Mouse (Mus musculus) hindbrain, embryonic 11.5 days (tissue): ENCODE data around the gene Nav1. TPM values are rescaled to one million over a fixed set of nuclear protein-coding genes. Genes with fewer than 3 reads are reported as not detected.

ENCODE experiments used
- ATAC-seq: fragments of 200-750 bp; cut with Nextera tagmentation; 2 replicates; pipeline ENCODE4 v1.8.0; 2017; ENCODE audit warnings: mild to moderate bottlenecking, moderate TSS enrichment, moderate library complexity; ENCODE audit not compliant: low FRiP score
- DNase-seq: peaks from one replicate; pipeline ENCODE4 v3.0.0-alpha.2; 2015; ENCODE audit warnings: low spot score
- H3K27ac ChIP-seq: fragments of 300-500 bp; sonication (generic); 2 replicates; pipeline ENCODE4 v1.5.1; 2014; ENCODE audit warnings: mild to moderate bottlenecking, low read depth, low read length
- H3K27me3 ChIP-seq: fragments of 300-500 bp; sonication (generic); 2 replicates; pipeline ENCODE4 v1.6.1; 2014; ENCODE audit warnings: mild to moderate bottlenecking, low read length, moderate library complexity, mixed read lengths; ENCODE audit not compliant: control insufficient read depth, insufficient read depth
- H3K36me3 ChIP-seq: fragments of 300-500 bp; sonication (generic); 2 replicates; pipeline ENCODE4 v1.6.1; 2014; ENCODE audit warnings: mild to moderate bottlenecking, low read length, moderate library complexity, mixed read lengths; ENCODE audit not compliant: control insufficient read depth, insufficient read depth
- H3K4me1 ChIP-seq: fragments of 300-500 bp; sonication (generic); replicated peaks from 2 replicates; pipeline ENCODE4 v1.6.1; 2014; ENCODE audit warnings: low read length, mixed read lengths; ENCODE audit not compliant: control insufficient read depth, insufficient read depth
- H3K4me2 ChIP-seq: fragments of 300-500 bp; sonication (generic); replicated peaks from 2 replicates; pipeline ENCODE4 v1.6.1; 2014; ENCODE audit warnings: mild to moderate bottlenecking, low read depth, low read length
- H3K4me3 ChIP-seq: fragments of 300-500 bp; sonication (generic); 2 replicates; pipeline ENCODE4 v1.5.1; 2014; ENCODE audit warnings: low read depth, low read length
- H3K9ac ChIP-seq: fragments of 300-500 bp; sonication (generic); 2 replicates; pipeline ENCODE4 v1.6.1; 2014; ENCODE audit warnings: low read depth, low read length
- H3K9me3 ChIP-seq: fragments of 300-500 bp; sonication (generic); 2 replicates; pipeline ENCODE4 v1.6.1; 2016; ENCODE audit warnings: low read length; ENCODE audit not compliant: control insufficient read depth
- WGBS: fragments of 180-500 bp; shearing (Covaris S2); extraction: QIAGEN DNeasy Blood & Tissue Kit; methylation state at CpG from one replicate; pipeline ENCODE4 v1.1.7; 2014; 5-methylcytosine and 5-hydroxymethylcytosine counted together
- polyA plus RNA-seq: library from polyadenylated mRNA; unstranded; fragments of >200 nt; fragmentation: Nextera tagmentation; extraction: Ambion mirVana; gene quantifications from 2 replicates; pipeline ENCODE4 v1.2.1, GENCODE M21; 2014

The Nav1 gene
- polyA plus RNA-seq, 1 experiment from 2014 or later: 21.0 TPM

DNA sequence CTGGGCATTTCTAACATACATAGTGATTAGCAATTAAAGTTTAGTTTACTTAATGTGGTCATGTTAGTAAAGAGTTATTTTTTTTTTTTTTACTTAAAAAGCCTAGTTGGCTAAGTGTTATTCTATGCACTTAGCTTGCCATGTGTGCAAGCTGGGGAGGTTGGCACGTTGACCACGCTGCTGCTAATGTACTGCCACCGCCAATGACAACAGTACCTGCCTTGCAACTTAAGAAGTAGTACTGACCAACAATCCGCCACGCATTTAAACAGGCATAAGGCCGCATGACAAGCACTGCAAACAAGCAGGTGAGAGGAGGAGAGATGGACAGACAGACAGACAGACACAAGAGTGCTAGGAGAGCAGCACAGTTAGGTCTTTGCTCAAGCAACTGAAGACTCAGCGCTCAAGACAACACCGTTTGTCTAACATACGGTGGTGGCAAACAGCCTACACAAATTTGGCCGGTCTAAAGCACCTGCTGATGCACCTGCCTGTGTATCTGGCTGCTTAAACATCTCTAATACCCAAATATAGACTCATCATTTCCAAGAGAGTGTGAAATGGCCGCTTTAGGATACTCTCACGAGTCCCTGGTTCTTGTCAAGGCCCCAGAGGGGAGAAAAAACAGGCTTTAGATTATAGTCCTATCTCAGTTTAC is 610 bp downstream of the Nav1 start:
- no peaks in the 10 kb centered on the region for H3K9me3 ChIP-seq
- no peaks in the 10 kb centered on the region for H3K36me3 ChIP-seq
- no peak overlapping the region for H3K9ac ChIP-seq
- 89% methylated on average over 12 of the region's 12 CpGs for WGBS
- H3K27ac ChIP-seq: no peak overlapping the region
- ATAC-seq: no peak
- H3K4me3 ChIP-seq: no peak overlapping the region
- no peaks in the 10 kb centered on the region for H3K27me3 ChIP-seq
- no peak overlapping the region for H3K4me2 ChIP-seq
- H3K4me1 ChIP-seq: peaks cover 8% of the 10 kb centered on the region
- DNase-seq: no peak

DNA sequence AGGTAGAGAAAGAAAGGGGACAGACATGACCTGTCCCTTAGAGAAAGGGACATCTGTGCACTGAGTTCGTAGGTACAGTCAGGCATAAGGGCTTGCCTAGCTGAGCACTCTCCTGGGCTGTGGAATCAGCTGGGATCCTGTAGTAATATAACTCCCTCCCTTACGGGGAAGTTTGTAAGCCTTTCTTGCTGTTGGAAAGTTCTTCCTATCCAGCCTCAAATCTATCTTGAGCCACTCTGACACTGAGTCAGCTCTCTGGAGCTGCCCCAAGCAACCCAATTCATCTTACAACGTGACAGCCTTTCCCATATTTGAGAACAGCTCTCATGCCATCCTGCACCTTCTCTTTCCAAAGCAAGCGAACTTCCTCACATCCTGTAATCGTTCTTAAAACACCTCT is 1.6 kb downstream of the Nav1 start:
- H3K27me3 ChIP-seq: no peaks in the 10 kb centered on the region
- no peak overlapping the region for H3K9ac ChIP-seq
- H3K4me1 ChIP-seq: peaks cover 8% of the 10 kb centered on the region
- H3K4me3 ChIP-seq: no peak overlapping the region
- no peaks in the 10 kb centered on the region for H3K9me3 ChIP-seq
- no peak overlapping the region for H3K27ac ChIP-seq
- no peaks in the 10 kb centered on the region for H3K36me3 ChIP-seq
- H3K4me2 ChIP-seq: no peak overlapping the region
- no peak for DNase-seq
- 78% methylated on average over 5 of the region's 5 CpGs for WGBS
- no peak for ATAC-seq

DNA sequence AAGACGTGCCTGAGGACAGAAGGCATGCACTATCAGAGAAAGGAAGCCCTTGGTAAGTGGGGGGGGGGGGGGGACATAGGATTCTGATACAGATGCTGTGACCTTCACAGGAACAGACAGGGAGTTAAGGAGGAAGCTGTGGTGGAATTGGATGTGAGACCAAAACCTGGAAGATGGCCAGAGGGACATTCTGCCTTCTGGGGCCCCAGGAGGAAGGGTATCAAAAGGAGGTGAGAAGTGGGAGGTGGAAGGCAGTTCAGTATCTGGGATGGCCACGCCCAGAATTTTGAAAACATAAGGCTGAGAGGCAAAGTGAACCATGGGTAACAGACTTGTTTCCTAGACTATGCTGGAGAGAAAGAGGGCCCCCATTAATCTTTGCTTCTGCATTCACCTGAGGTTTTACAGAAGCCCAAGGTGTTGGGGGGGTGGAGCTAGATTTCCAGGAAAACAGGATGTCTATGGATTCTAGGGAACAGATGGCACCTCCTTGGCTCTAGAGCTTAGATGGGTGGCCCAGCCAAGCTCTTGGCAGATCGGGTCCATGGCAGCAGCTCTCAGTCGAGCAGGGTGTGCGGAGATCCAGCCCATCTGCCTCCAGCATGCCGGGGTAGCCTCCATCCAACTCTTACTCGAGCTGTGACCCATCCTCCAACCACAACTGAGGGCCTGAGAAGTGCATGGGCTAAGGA is 2.6 kb downstream of the Nav1 start:
- H3K4me3 ChIP-seq: no peak overlapping the region
- no peak overlapping the region for H3K9ac ChIP-seq
- H3K9me3 ChIP-seq: no peaks in the 10 kb centered on the region
- WGBS: 82% methylated on average over 7 of the region's 7 CpGs
- no peak overlapping the region for H3K4me2 ChIP-seq
- no peak overlapping the region for H3K27ac ChIP-seq
- DNase-seq (no peak), ATAC-seq (no peak)
- peaks cover 10% of the 10 kb centered on the region for H3K4me1 ChIP-seq
- no peaks in the 10 kb centered on the region for H3K27me3 ChIP-seq
- H3K36me3 ChIP-seq: no peaks in the 10 kb centered on the region

DNA sequence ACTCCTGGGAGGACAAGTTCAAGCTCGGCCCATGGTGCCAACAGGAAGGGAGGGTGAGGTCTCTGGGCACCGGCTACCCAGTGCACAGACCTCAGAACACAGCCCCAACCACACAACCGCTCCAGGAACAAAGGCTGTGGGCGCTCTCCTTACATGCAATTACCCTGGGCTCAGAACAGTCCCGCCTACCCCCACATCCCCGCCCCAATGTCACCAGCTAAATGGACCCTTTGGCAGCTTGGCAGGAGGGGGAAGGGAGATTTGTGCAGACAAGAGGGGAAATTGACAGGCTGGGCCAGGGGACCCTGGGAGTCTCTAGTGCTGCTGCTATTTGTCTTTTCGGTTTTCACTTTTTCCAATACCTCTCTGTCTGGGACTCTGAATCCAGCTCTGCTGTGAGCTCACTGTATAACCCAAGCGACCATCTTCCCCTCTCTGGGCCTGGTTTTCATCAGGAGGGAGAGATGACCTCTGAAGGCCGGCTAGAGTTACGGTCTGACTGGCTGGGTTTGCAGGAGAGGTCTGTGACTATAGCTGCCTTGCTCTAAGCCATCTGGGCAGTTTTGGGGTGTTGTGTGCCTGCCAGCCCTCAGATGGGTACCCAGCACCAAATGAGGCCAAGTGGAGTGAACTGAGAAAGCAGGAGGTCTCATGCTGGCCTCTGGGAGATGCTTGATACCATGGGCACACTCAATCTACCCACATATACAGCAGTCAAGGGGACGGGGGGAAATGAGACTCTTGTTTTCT is 3.8 kb downstream of the Nav1 start:
- Histone ChIP-seq H3K27me3 (no peaks in the 10 kb centered on the region), H3K4me2 (peak overlapping the region; percentile 11), H3K4me1 (peaks cover 10% of the 10 kb centered on the region), H3K9me3 (no peaks in the 10 kb centered on the region), H3K36me3 (no peaks in the 10 kb centered on the region), H3K9ac (no peak overlapping the region; the same call in 1 of the 2 replicates), H3K27ac (peak overlapping the region; percentile 51), H3K4me3 (no peak overlapping the region)
- WGBS: 32% methylated on average over 11 of the region's 11 CpGs
- ATAC-seq: peak; percentile 80
- peak; percentile 67 for DNase-seq

DNA sequence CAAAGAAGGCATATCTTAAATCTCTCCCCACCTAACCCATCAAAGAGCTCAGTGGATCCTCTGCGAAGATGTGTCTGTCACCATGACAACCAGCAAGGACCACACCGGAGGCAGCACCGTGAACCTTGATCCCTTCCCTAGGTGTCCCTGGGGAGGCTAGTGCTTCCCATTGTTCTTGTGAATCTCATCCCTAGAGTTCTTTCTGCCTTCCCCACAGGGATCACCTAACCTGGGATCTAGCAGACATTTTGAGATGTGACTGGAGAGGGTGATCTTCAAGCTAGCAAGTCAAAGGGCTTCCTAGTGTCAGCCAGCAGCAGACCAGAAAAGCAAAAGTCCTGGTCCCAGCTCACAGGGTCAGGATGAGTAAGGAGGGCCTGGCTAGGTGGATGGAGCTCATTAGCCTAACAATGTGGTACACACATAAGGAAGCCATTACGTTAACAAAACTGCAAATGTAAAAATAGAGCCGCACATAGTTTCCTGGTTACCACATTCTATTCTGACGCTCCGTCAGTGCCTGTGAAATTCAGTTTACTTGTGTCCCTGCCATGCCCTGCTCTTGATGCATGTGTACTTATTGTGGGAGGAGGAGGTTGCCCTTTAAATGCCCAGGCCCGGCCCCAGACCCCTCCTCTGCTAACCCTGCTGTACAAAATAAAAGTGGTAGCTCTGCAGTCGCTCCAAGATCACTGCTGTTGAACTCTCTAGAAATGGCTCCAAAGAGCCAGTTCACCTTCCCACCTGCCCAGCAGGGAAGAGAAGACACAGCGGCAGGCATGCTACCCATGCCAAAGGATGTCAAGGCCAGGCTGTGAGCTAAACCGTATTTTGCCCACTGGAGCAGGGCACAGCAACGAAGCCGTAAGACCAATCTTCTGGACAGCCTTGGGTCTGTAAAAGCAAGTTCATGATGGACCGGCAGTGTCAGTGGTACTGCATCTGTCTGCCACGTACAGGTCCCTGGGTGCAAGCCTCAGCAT is 6.8 kb downstream of the Nav1 start:
- Histone ChIP-seq H3K27ac (no peak overlapping the region), H3K9me3 (no peaks in the 10 kb centered on the region), H3K27me3 (no peaks in the 10 kb centered on the region), H3K4me2 (no peak overlapping the region), H3K9ac (no peak overlapping the region), H3K4me3 (no peak overlapping the region), H3K36me3 (no peaks in the 10 kb centered on the region), H3K4me1 (peaks cover 10% of the 10 kb centered on the region)
- ATAC-seq (no peak), DNase-seq (peak; percentile 41)
- WGBS: 54% methylated on average over 15 of the region's 15 CpGs

DNA sequence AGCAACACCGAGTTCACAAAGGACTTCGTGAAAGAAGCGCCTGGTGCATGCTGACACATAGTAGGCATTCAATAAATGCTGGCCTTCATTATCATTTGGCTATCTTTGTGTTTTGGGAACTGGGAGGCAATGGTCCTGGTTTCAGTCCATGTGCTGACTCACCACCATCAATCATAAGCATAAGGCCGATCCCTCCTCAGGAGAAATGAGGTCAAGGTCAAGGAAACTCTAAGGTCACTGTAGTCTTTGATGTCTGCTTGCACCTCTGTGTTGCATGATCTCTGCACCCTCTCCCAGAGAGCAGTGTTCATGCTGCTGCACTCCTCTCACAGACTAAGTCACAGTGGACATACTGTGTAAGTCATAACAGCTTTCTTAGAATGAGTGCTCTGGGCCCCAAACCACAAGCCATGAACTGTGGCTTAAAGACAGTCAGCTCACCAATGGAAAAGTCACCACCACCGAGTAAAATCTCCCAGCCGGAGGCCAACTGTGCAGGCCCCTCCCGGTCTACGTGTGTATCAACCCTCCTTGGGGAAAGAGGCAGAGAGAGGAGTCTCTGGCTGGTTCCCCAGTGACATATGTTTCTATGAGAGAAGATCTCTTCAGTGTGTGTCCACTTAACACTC is 8.7 kb downstream of the Nav1 start:
- Histone ChIP-seq H3K9ac (no peak overlapping the region), H3K36me3 (no peaks in the 10 kb centered on the region), H3K4me1 (peaks cover 8% of the 10 kb centered on the region), H3K4me3 (no peak overlapping the region), H3K4me2 (no peak overlapping the region), H3K27ac (no peak overlapping the region), H3K9me3 (no peaks in the 10 kb centered on the region), H3K27me3 (no peaks in the 10 kb centered on the region)
- DNase-seq (no peak), ATAC-seq (no peak)
- WGBS: 70% methylated on average over 8 of the region's 8 CpGs

DNA sequence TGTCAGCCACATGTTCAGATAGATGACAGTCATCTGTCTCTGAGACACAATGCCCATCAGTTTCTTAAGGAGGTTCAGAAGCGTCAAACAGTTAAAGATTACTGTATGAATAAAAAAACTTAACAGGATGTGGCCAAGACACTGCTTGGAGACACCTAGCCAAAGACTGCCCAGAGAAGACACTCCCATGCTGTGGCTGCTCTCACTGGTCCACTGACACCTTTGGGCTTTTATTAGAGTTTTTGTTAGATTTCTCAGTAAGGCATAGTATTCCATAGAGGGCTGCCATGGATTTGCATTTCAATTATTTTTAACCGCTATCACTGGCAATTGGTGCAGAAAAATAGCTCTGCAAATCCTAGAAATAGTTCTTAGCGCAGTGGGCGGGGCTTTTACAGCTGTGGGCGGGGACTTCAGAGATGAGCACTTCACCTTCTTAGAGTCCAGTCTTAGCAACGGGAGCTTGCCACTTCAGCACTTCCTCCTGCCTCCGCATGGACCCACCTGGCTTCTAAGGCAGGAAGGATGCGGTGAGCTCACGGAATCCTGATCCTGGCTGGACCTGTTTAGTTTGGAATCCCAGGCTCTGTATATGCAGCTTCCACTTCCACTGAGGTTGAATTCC is 12.7 kb downstream of the Nav1 start:
- ATAC-seq: no peak
- Histone ChIP-seq H3K4me2 (no peak overlapping the region), H3K9me3 (no peaks in the 10 kb centered on the region), H3K27ac (no peak overlapping the region), H3K27me3 (no peaks in the 10 kb centered on the region), H3K4me3 (no peak overlapping the region), H3K36me3 (no peaks in the 10 kb centered on the region), H3K4me1 (no peaks in the 10 kb centered on the region), H3K9ac (no peak overlapping the region)
- no peak for DNase-seq
- WGBS: 48% methylated on average over 9 of the region's 9 CpGs
